Mouse (Mus musculus): ENCODE results near the gene Uhrf1bp1l.
A peak's percentile ranks its signal among the peaks of the same experiment; 100 is the strongest.

Uhrf1bp1l gene

DNA sequence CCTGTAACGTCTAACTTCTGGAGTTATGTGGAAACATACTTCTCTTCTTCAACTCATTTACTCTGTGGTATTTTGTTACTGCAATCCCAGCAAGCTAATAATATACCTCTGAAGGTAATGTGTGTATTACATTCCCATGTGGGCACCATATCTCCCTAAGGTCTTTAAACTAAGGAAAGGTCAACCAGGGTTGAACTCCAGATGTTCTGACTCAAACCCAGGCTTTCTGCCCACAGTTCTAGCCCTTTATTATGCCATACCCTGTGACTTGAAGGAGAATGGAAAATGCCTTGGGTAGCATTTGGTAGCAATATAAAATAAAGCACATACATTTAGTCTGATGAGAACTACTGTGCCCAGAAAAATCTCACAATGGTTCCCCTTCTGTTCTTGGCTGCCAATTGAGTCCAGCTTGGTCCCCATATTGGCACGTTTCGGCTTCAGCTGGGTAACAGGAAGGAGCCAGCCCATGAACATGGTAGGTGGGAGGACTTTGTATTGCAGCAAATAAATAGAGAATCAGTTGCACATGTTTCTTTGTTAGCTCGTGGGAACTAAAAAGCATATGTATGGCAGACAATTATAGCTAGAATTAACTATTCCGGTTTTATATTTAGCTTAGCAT lies 110.6 kb downstream of the Uhrf1bp1l start:
- no peak for DNase-seq

GRCm38 (mm10) chr10:89856286-89856685 lies 111.5 kb downstream of the Uhrf1bp1l start:
- DNase-seq: peak; percentile 59 to 73

GRCm38 (mm10) chr10:89868211-89868610 lies 123.4 kb downstream of the Uhrf1bp1l start:
- DNase-seq: no peak

DNA sequence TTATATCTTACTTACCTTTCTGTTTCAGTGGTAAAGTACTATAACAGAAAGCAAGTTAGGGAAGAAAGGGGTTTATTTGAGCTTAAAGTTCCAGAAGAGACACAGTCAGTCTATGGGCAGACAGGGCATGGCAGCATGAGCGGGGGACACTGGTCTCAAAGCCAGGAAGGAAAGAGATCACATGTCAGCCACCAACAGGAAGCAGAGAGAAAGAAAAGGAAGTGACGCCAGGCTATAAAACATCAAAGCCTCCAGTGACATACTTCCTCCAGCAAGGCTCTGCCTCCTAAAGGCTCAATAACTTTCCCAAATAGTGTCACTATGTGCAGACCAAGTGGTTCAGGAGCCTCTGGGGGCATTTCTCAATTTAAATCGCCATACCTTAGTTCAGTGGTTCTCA lies 124.0 kb downstream of the Uhrf1bp1l start:
- no peak for DNase-seq
